Mouse (Mus musculus): Measurements from ENCODE around the gene Meis1. TPM values are rescaled to one million over a fixed set of nuclear protein-coding genes. Genes with fewer than 3 reads are reported as not detected.
A peak's percentile ranks its signal among the peaks of the same experiment; 100 is the strongest.

Meis1 gene
- polyA plus RNA-seq, 1 experiment from 2014 or later = 36.1 TPM

DNA sequence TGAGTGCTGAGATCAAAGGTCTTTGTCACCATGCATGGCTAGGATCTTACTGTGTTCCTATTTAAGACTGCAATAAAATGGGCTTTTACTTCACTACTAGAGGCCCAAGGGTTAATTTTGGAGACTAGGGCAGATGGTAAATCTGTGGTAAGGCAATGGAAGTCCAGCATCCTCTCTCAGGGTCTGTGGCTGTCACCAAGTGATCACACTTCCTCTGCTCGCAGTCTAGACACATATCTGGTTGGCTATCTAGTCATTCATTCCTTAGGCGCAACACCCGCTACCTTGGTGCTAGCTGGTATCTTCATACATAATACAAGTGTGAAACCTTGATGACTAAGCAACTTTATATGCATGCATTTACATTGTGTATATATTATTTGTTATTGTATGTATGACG lies 22.0 kb downstream of the Meis1 start:
- no peaks in the 10 kb centered on the region for H3K9me3 ChIP-seq
- H3K36me3 ChIP-seq (replicated peaks) = peaks cover 57% of the 10 kb centered on the region
- H3K27ac ChIP-seq = no peak overlapping the region
- no peaks in the 10 kb centered on the region; the same call in 1 of the 2 replicates for H3K27me3 ChIP-seq (ENCODE audit: poor library complexity, severe bottlenecking)
- WGBS = 92% methylated on average over 4 of the region's 4 CpGs
- H3K4me1 ChIP-seq = peaks cover 15% of the 10 kb centered on the region
- no peak overlapping the region for H3K4me3 ChIP-seq
- DNase-seq (ENCODE audit: extremely low spot score, low spot score) = no peak

DNA sequence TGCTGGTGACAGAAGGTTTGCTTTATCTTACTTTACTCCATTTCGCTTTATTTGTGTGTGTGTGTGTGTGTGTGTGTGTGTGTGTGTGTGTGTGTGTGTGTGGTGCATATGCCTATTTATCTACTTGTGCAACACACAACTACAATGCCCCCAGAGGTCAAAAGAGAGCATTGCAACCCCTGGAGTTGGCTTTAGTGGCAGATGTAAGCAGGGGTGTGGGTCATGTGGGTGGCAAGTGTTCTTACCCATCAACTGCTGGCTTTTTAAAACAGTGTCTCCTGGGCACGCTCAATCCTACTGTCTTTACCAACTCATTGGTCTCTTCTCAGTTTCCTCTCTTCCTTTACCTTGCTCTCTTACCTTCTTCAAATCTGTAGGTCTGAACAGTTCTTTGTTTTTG lies 22.5 kb downstream of the Meis1 start:
- H3K36me3 ChIP-seq (replicated peaks) = peaks cover 57% of the 10 kb centered on the region
- 94% methylated on average over 2 of the region's 2 CpGs for WGBS
- no peak overlapping the region for H3K4me3 ChIP-seq
- peaks cover 20% of the 10 kb centered on the region for H3K4me1 ChIP-seq
- no peaks in the 10 kb centered on the region; the same call in 1 of the 2 replicates for H3K27me3 ChIP-seq (ENCODE audit: poor library complexity, severe bottlenecking)
- no peaks in the 10 kb centered on the region for H3K9me3 ChIP-seq
- no peak overlapping the region for H3K27ac ChIP-seq
- no peak for DNase-seq (ENCODE audit: extremely low spot score, low spot score)

DNA sequence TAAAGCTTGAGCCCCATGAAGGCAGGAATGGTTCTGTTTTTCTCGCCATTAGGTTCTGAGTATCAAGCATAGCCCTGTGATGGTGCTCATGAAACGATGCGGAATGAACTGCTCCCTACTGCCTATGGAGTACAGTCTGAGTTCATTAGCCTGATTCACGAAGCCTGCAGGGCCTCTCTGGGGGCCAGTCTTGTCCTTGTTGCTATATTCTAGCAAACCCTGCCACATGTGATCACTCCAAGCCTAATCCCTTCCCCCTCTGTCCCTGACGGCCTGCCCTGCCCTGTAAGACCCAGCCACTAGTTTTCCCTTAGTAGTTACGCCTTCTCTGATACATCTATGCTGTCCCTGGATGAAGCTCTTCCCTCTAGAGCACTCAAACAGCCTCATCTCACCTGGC lies 26.0 kb downstream of the Meis1 start:
- Histone ChIP-seq H3K9me3 (no peaks in the 10 kb centered on the region), H3K4me1 (peaks cover 55% of the 10 kb centered on the region), H3K4me3 (no peak overlapping the region), H3K27me3 (ENCODE audit: poor library complexity, severe bottlenecking) (no peaks in the 10 kb centered on the region; the same call in 1 of the 2 replicates), H3K27ac (no peak overlapping the region), H3K36me3 (replicated peaks) (peaks cover 46% of the 10 kb centered on the region)
- DNase-seq (ENCODE audit: extremely low spot score, low spot score) = no peak
- WGBS = 78% methylated on average over 6 of the region's 6 CpGs

DNA sequence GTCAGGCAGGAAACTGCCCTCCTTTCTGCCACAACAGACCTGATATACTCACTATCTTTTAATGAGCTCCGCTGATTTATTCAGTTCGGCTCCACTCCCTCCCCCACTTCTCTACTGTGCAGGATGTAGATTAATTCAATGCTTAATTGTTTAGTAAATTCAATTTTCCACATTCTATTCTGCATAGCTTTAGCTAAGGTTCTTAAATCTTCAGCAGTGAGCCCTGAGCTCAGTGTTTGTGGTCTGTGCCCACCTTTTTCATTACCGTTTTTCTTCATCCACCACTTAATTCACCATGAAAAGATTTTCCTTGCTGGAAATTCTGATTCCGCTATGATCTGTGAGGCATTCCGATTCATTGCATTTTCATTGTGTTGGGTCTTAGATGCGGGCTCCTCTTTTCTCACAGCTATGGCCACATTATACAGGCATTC lies 28.5 kb downstream of the Meis1 start:
- Histone ChIP-seq H3K27me3 (ENCODE audit: poor library complexity, severe bottlenecking) (peaks cover 6% of the 10 kb centered on the region; the same call in 1 of the 2 replicates), H3K36me3 (replicated peaks) (peaks cover 42% of the 10 kb centered on the region), H3K4me3 (peak overlapping the region; percentile 1; the same call in 1 of the 2 replicates), H3K27ac (peak overlapping the region; percentile 73), H3K9me3 (no peaks in the 10 kb centered on the region), H3K4me1 (peaks cover 70% of the 10 kb centered on the region)
- DNase-seq (ENCODE audit: extremely low spot score, low spot score) = no peak
- WGBS = 40% methylated on average over 6 of the region's 6 CpGs

DNA sequence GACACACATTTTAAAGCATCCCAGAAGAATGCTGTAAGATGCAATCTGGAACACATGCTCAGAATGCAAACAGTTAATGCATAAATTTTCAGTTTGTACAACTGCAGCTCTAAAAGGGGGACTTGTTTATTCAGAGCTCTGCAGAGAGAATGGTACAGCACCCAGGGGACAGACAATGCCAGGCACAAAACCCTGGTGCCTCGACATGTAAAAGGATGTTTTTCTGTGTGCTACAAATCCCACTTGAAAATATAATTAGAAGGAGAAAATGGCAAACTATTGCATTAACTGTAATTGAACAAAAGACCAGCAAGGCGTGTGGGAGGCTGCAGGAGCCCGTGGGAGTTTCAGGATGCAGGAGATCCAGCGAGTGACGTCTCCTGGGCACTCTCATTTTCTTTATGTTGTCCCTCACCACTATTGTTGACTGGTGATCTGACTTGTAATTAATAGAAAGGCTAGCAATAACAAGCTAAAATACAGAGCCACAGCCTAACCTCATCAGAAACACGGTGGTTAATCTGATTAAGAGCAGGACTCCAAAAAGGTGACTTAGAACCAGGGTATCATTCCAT lies 29.0 kb downstream of the Meis1 start:
- Histone ChIP-seq H3K36me3 (replicated peaks) (peaks cover 37% of the 10 kb centered on the region), H3K27ac (peak overlapping the region; percentile 73), H3K4me1 (peaks cover 70% of the 10 kb centered on the region), H3K4me3 (peak overlapping the region; percentile 1; the same call in 1 of the 2 replicates), H3K27me3 (ENCODE audit: poor library complexity, severe bottlenecking) (peaks cover 6% of the 10 kb centered on the region; the same call in 1 of the 2 replicates), H3K9me3 (no peaks in the 10 kb centered on the region)
- DNase-seq (ENCODE audit: extremely low spot score, low spot score) = no peak
- 28% methylated on average over 6 of the region's 6 CpGs for WGBS

DNA sequence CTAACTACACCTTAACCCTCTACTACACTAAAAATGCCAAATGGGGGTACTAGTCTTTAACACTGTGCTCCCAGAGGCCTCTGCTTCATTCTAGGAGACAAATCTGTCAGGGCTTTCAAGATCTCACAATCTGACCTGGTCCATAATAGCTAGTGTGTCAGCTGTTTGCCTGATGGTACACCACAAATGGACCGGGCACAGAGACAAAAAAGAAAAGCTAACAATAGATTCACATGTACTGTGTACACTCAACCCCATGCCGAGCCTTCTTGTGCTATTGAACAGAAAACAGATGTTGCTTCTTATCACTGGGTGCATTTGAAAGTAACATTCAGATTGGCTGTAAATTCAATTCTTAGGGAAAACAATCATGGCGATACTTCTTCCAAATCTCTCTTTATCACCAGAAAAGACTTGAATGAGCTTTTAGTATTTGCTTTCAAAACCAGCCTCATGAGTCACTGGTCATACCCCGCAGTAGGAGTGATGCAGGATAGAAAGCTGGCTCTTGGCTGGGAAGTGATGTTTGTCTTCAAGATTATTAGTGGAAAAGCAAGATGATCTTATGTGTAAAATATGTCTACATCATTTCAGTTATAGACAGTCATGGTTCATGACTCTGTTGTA lies 30.0 kb downstream of the Meis1 start:
- Histone ChIP-seq H3K4me3 (no peak overlapping the region), H3K36me3 (replicated peaks) (peaks cover 31% of the 10 kb centered on the region), H3K4me1 (peaks cover 76% of the 10 kb centered on the region), H3K27ac (peak overlapping the region; percentile 73; the same call in 1 of the 2 replicates), H3K9me3 (no peaks in the 10 kb centered on the region), H3K27me3 (ENCODE audit: poor library complexity, severe bottlenecking) (peaks cover 6% of the 10 kb centered on the region; the same call in 1 of the 2 replicates)
- 79% methylated on average over 4 of the region's 4 CpGs for WGBS
- no peak for DNase-seq (ENCODE audit: extremely low spot score, low spot score)

DNA sequence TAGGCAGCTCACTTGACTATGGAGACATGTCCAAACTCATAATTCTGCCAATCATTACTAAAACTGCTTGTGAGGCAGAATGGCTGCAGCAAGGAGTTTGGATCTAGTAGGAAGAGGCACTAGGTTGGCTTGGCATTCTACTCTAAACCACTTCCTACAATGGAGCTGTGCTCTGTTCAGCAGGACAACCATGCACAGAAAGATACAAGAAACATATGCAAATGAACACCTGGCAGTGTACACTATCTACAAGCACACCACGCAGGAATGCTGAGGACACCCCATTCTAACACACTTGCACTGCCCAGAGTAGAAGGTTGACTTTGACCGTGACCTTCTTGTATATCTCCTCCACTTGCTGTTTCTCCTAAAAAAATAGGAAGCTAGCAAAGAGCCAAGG lies 35.0 kb downstream of the Meis1 start:
- H3K4me1 ChIP-seq = peaks cover 71% of the 10 kb centered on the region
- H3K9me3 ChIP-seq = no peaks in the 10 kb centered on the region
- peaks cover 30% of the 10 kb centered on the region for H3K36me3 ChIP-seq (replicated peaks)
- WGBS = 88% methylated on average over 2 of the region's 2 CpGs
- H3K27ac ChIP-seq = 0 out of 2 replicates have a peak overlapping the region, but pooled peaks have one; percentile 74
- peaks cover 6% of the 10 kb centered on the region; the same call in 1 of the 2 replicates for H3K27me3 ChIP-seq (ENCODE audit: poor library complexity, severe bottlenecking)
- no peak overlapping the region for H3K4me3 ChIP-seq
- DNase-seq (ENCODE audit: extremely low spot score, low spot score) = no peak

DNA sequence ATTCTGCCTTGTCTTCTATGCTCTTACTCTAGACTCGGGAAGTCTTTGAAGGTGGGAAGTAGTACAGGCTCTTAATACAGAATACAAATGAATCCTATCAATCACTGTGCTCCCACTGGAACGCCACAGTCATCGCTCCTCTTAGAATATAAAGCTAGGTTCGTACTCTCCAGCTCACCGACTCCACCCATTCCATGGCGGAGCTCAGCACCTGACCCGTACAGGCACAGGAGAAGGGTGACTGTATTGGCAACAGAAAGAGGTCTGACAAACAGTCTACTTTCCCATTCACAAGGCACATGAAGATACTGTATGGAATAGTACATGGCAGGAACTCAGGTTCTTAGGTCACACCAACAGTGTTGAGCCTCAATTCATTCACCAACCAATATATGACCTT lies 35.5 kb downstream of the Meis1 start:
- Histone ChIP-seq H3K4me1 (peaks cover 66% of the 10 kb centered on the region), H3K27ac (peak overlapping the region; percentile 74), H3K27me3 (ENCODE audit: poor library complexity, severe bottlenecking) (peaks cover 6% of the 10 kb centered on the region; the same call in 1 of the 2 replicates), H3K4me3 (no peak overlapping the region), H3K9me3 (no peaks in the 10 kb centered on the region), H3K36me3 (replicated peaks) (peaks cover 30% of the 10 kb centered on the region)
- 89% methylated on average over 7 of the region's 7 CpGs for WGBS
- DNase-seq (ENCODE audit: extremely low spot score, low spot score) = no peak

DNA sequence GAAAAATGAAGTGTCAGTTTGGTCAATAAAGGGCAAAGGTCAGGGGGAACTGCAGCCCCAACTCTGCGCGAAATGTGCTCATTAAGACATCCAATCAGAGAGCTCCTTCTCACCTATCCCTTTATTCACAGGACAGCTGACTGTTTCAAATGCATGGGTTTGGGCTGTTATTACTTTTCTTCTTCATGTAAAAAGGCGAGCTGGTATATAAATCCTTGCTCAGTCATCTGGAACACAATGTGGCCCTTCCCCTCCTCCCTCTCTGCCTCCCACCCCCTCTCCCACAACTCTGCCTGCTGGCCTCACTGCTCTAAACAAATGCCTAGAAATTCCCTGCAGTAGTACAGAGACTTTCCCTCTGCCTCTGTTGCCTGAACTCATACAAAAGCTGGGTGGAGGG lies 36.5 kb downstream of the Meis1 start:
- Histone ChIP-seq H3K27ac (peak overlapping the region; percentile 74), H3K27me3 (ENCODE audit: poor library complexity, severe bottlenecking) (0 out of 2 replicates have a peak, but pooled peaks cover 6% of the 10 kb centered on the region), H3K36me3 (replicated peaks) (peaks cover 21% of the 10 kb centered on the region), H3K4me3 (0 out of 2 replicates have a peak overlapping the region, but pooled peaks have one; percentile 16), H3K9me3 (no peaks in the 10 kb centered on the region), H3K4me1 (peaks cover 64% of the 10 kb centered on the region)
- peak; percentile 51 for DNase-seq (ENCODE audit: extremely low spot score, low spot score)
- 17% methylated on average over 3 of the region's 3 CpGs for WGBS

DNA sequence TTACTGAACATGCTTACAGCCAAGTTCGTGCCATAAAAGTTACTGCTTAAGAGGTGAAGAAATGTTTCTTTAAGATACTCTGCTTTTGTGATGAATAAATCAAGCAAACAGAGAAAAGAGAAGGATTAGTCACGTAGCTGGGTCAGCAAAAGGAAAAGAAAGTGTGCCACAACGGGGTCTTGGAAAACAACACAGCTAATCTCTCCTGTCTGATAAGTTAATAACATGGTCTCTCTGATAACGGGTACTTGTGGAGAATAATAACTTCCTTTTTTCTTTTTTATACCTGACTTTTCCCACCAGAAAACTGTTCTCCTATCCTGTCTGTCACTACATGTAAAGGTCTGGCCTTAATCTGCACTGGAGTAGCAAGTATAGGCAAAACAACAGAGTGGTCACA lies 37.4 kb downstream of the Meis1 start:
- Histone ChIP-seq H3K36me3 (replicated peaks) (peaks cover 14% of the 10 kb centered on the region), H3K4me3 (no peak overlapping the region), H3K9me3 (no peaks in the 10 kb centered on the region), H3K4me1 (peaks cover 56% of the 10 kb centered on the region), H3K27ac (peak overlapping the region; percentile 58), H3K27me3 (ENCODE audit: poor library complexity, severe bottlenecking) (0 out of 2 replicates have a peak, but pooled peaks cover 6% of the 10 kb centered on the region)
- DNase-seq (ENCODE audit: extremely low spot score, low spot score) = no peak
- WGBS = 26% methylated on average over 4 of the region's 4 CpGs

DNA sequence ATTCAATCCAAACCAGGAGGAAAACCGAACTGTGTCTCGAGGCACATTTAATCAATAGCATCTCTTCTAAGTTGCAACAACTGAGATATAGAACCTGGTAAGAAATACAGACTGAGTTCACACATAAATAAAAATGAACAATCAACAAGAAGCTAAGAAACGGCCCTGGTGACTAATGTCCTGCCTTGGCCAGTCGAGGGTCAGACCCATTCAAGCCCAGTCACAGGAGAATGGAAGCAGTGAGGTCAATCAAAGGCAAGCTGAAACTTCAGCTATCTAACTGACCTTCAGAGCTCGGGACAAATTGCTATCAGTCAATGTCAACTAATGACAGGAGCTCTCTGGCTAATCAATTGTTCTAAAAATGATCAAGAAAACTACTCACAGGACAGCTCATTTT lies 38.2 kb downstream of the Meis1 start:
- Histone ChIP-seq H3K27ac (no peak overlapping the region), H3K4me3 (no peak overlapping the region), H3K27me3 (ENCODE audit: poor library complexity, severe bottlenecking) (0 out of 2 replicates have a peak, but pooled peaks cover 2% of the 10 kb centered on the region), H3K4me1 (peaks cover 50% of the 10 kb centered on the region), H3K9me3 (no peaks in the 10 kb centered on the region), H3K36me3 (replicated peaks) (peaks cover 6% of the 10 kb centered on the region)
- no peak for DNase-seq (ENCODE audit: extremely low spot score, low spot score)
- 41% methylated on average over 5 of the region's 5 CpGs for WGBS

DNA sequence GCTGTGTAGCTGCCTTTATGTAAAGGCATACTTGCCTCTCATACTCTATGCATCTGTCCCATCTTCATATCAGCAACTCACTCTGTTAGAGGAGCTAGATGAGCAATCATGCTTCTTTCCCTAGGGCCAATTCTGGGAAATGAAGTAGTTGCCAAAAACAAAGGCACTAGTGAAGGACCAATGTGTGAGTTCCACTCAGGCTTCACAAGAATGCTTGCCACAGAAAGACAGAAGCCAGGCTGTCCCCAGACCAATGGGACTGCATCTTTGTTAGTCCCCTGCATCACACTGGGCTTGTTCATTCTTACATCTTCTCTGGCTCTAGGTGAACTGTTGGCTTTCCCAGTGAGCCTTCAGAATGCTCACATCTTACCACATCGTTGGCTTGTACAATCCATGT lies 43.7 kb downstream of the Meis1 start:
- no peak for DNase-seq (ENCODE audit: extremely low spot score, low spot score)
- peaks cover 7% of the 10 kb centered on the region; the same call in 1 of the 2 replicates for H3K36me3 ChIP-seq (replicated peaks)
- H3K9me3 ChIP-seq = no peaks in the 10 kb centered on the region
- 88% methylated on average over 1 of the region's 1 CpGs for WGBS
- H3K4me3 ChIP-seq = no peak overlapping the region
- no peak overlapping the region for H3K27ac ChIP-seq
- H3K27me3 ChIP-seq (ENCODE audit: poor library complexity, severe bottlenecking) = no peaks in the 10 kb centered on the region
- peaks cover 17% of the 10 kb centered on the region for H3K4me1 ChIP-seq

DNA sequence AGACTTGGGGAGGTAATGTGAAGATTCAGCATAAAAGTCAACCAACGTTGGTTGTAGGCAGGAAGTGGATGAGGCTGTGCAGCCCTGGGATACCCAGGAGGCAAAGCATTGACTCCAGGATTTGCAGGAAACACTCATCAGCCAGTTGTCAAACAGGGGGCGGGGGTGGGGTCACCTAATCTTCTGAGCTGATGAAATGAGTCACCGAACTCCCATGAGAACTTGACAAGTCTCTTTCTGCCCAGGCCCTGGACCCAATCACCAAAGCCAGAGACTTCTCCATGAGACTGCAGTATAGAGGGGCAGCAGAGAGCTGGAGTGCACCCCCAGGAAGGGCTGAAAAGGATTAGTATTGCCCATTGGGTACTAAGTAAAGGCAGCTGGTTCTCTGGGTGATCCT lies 45.0 kb downstream of the Meis1 start:
- Histone ChIP-seq H3K4me3 (no peak overlapping the region), H3K36me3 (replicated peaks) (peaks cover 7% of the 10 kb centered on the region; the same call in 1 of the 2 replicates), H3K9me3 (no peaks in the 10 kb centered on the region), H3K4me1 (peaks cover 13% of the 10 kb centered on the region), H3K27ac (no peak overlapping the region), H3K27me3 (ENCODE audit: poor library complexity, severe bottlenecking) (no peaks in the 10 kb centered on the region)
- no peak for DNase-seq (ENCODE audit: extremely low spot score, low spot score)
- 35% methylated on average over 3 of the region's 3 CpGs for WGBS

Measured in forebrain, embryonic 10.5 days (tissue).